Mouse (Mus musculus) liver, embryonic 14.5 days (tissue): ENCODE data around the gene Cobll1.

Source experiments
- CTCF ChIP-seq: IDR thresholded peaks from 2 replicates; pipeline ENCODE4 v1.5.1; 2016; ENCODE audit warnings: antibody characterized with exemption, low read depth, control low read depth
- EP300 ChIP-seq: IDR thresholded peaks from 2 replicates; pipeline ENCODE4 v1.6.1; 2016; ENCODE audit warnings: antibody characterized with exemption, low read depth

- TF ChIP-seq CTCF = no peak
- TF ChIP-seq EP300 = no peak
Observed at GRCm38 (mm10) chr2:65268731-65269130, 29.5 kb upstream of the Cobll1 start.
